Mouse (Mus musculus) G1E (cell line): ENCODE measurements around the gene Ccdc185. TPM values are rescaled to one million over a fixed set of nuclear protein-coding genes. Genes with fewer than 3 reads are reported as not detected.

Source experiments
- ATAC-seq: 2 replicates; pipeline ENCODE4 v1.8.0; 2016; ENCODE audit warnings: mild to moderate bottlenecking; ENCODE audit not compliant: insufficient number of reproducible peaks, poor library complexity, low FRiP score, severe bottlenecking; ENCODE audit errors: extremely low read depth
- DNase-seq: peaks from one replicate; pipeline ENCODE4 v3.0.0; 2012; ENCODE audit warnings: low spot score
- H3K27me3 ChIP-seq: 2 replicates; pipeline ENCODE4 v1.6.1; 2012; ENCODE audit warnings: mild to moderate bottlenecking, low read length, inconsistent platforms; ENCODE audit not compliant: insufficient read depth
- H3K36me3 ChIP-seq: replicated peaks from 2 replicates; pipeline ENCODE3; 2012; ENCODE audit warnings: mild to moderate bottlenecking, inconsistent platforms
- H3K4me1 ChIP-seq: 2 replicates; pipeline ENCODE4 v1.6.1; 2012; ENCODE audit warnings: low read depth, low read length, inconsistent platforms, mixed read lengths; ENCODE audit not compliant: insufficient read depth
- H3K4me3 ChIP-seq: 2 replicates; pipeline ENCODE4 v1.5.1; 2012; ENCODE audit warnings: low read depth, mild to moderate bottlenecking, inconsistent platforms, low read length, moderate library complexity, mixed read lengths
- H3K9me3 ChIP-seq: replicated peaks from 2 replicates; pipeline ENCODE4 v1.6.1; 2012; ENCODE audit warnings: inconsistent platforms
- CTCF ChIP-seq: IDR thresholded peaks from 2 replicates; pipeline ENCODE4 v1.5.1; 2012; ENCODE audit warnings: low read depth, low read length, inconsistent platforms, mixed read lengths
- GATA1 ChIP-seq: IDR thresholded peaks from 2 replicates; pipeline ENCODE4 v1.6.1; 2012; ENCODE audit warnings: borderline replicate concordance, low read length, inconsistent platforms, mixed read lengths
- GATA2 ChIP-seq: IDR thresholded peaks from 2 replicates; pipeline ENCODE4 v1.6.1; 2012; ENCODE audit warnings: low read depth, low read length, inconsistent platforms, borderline replicate concordance
- POLR2AphosphoS5 ChIP-seq: IDR thresholded peaks from 2 replicates; pipeline ENCODE4 v1.6.1; 2012; ENCODE audit warnings: low read depth, low read length, inconsistent platforms; ENCODE audit not compliant: insufficient replicate concordance
- TAL1 ChIP-seq: conservative IDR thresholded peaks from 2 replicates; pipeline ENCODE4 v1.6.1; 2012; ENCODE audit warnings: low read depth, low read length, inconsistent platforms, mixed read lengths
- polyA plus RNA-seq: library from polyadenylated mRNA; stranded (reverse); fragments of >175 nt; gene quantifications from 2 replicates; pipeline ENCODE4 v1.2.3, GENCODE M21; 2012
- total RNA-seq, 2 experiments: library from RNA; stranded (forward) in 1 of 2; stranded (reverse) in 1 of 2; fragments of 200-1000 nt in 1 of 2; fragments of >200 nt in 1 of 2; fragmentation: Nextera tagmentation in 1 of 2; gene quantifications; 2 replicates each; pipeline ENCODE4 v1.2.3; 2014 to 2017

Gene Ccdc185
- total and polyA plus RNA-seq, 3 experiments: 0.11 TPM; not detected in 2

DNA sequence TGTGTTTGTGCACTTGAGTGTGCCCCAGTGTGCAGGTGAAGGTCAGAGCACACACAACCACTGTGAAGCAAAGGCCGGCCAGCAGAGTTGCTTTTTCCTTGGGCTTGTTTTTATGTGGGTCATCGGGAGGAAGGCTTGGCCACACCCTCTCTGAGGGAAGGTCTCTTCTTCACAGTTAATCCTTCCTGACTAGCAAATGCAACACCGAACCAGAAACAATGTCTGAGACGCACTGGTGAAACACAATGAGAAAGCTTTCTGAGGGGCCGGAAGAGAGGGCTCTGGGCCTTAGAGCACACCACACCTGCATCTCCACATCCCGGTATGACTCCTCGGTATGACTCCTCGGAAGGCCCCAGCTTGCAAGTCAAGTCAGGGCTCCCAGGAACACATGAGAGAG is 2.3 kb upstream of the Ccdc185 start:
- DNase-seq (no peak), ATAC-seq (no peak)
- TF ChIP-seq TAL1 (no peak), CTCF (no peak), GATA1 (no peak), POLR2AphosphoS5 (no peak), GATA2 (no peak)

DNA sequence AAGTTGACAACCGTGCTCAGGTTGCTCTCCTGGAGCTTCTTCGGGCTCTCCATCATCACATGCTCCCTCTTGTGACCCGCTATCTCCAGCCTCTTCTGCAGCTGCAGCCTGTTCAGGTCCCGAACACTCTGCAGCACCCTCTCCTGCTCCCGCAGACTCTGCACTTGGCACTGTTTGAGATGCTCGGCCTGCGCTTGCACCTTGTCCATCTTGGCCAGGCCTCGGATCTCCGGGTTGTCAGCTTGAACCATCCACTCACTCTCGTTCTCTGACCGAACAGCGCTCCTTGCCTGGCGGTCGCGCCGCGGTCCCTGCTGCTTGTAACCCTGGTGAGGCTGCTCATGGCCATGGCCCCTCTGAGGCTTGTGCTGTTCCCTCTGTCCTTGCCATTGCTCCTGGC is 1.1 kb downstream of the Ccdc185 start:
- no peaks in the 10 kb centered on the region for H3K36me3 ChIP-seq
- ATAC-seq (no peak), DNase-seq (no peak)
- TF ChIP-seq GATA1 (no peak), TAL1 (no peak), POLR2AphosphoS5 (no peak), CTCF (no peak), GATA2 (no peak)
- no peaks in the 10 kb centered on the region for H3K4me1 ChIP-seq
- H3K27me3 ChIP-seq: no peaks in the 10 kb centered on the region; the same call in 1 of the 2 replicates
- no peak overlapping the region; the same call in 1 of the 2 replicates for H3K4me3 ChIP-seq
- peaks cover 62% of the 10 kb centered on the region for H3K9me3 ChIP-seq

More for the DNA sequence above, 2.3 kb upstream of the Ccdc185 start:
- H3K4me3 ChIP-seq: no peak overlapping the region
- no peaks in the 10 kb centered on the region; the same call in 1 of the 2 replicates for H3K27me3 ChIP-seq
- no peaks in the 10 kb centered on the region for H3K4me1 ChIP-seq
- H3K9me3 ChIP-seq: peaks cover 73% of the 10 kb centered on the region
- H3K36me3 ChIP-seq: no peaks in the 10 kb centered on the region

DNA sequence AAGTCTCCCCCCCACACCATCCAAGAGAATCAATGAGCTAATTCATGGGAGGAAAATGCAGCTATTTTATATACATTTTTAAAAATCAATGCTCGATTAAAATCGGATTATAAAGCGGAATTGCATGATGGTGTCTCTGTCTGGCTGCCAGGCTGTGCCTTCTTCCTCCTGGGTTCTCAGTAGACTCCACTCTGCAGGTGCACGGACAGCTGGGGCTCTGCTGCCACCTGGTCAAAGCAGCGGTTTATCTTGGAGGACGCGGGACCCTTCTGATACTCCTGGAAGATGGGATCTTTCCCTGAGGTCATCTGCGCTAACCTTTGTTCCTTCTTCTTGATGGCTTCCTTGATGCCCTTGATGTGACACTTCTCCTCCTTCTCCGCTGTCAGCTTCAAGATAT is 1.9 kb downstream of the Ccdc185 start:
- ATAC-seq: no peak
- Histone ChIP-seq H3K9me3 (peaks cover 59% of the 10 kb centered on the region), H3K4me1 (no peaks in the 10 kb centered on the region), H3K36me3 (no peaks in the 10 kb centered on the region), H3K27me3 (no peaks in the 10 kb centered on the region; the same call in 1 of the 2 replicates), H3K4me3 (no peak overlapping the region; the same call in 1 of the 2 replicates)
- no peak for DNase-seq
- TF ChIP-seq POLR2AphosphoS5: no peak
- TF ChIP-seq CTCF: no peak
- TF ChIP-seq GATA1: no peak
- TF ChIP-seq GATA2: no peak
- TF ChIP-seq TAL1: no peak

DNA sequence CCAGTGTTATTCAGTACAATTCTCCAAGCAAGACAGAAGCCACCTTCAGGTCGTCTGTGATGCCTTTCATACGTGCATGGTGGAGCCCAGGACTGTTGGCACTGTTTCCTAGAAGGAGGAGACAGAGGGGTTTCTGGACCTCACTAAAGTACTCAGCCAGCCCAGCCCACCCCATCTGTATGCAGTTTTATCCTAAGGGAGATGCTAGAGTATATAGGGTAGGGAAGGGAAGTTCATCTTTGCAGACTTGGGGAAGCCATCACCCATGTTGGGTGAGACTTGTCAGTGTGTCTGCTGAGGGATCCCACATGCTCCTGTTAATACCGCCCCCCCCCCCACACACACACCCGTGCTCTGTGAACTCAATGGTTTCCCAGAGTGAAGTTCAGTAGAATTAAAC is 13.1 kb downstream of the Ccdc185 start:
- Histone ChIP-seq H3K4me1 (no peaks in the 10 kb centered on the region), H3K27me3 (no peaks in the 10 kb centered on the region), H3K36me3 (no peaks in the 10 kb centered on the region), H3K9me3 (peaks cover 46% of the 10 kb centered on the region), H3K4me3 (no peak overlapping the region)
- TF ChIP-seq GATA2 (no peak), CTCF (no peak), GATA1 (no peak)
- no peak for ATAC-seq
- DNase-seq: no peak

DNA sequence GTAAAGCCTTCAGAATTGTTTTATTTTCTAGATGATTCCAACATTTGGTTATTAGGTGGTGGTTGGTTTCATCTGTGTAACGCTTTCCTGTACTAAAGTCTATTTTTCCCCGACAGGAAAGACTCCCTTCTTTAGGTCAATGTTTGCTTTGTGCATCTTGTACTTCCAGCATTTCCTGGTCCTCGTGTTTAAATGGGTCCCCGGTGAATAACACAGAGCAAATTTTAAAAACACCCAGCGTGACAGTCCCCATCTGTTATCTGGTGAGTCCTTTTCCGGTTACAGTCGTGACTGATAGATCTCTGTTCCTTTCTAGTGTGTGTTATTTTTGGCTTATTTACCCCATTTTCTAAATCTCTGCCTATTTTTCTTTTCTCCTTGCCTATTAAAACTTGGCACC is 16.3 kb downstream of the Ccdc185 start:
- Histone ChIP-seq H3K4me1 (no peaks in the 10 kb centered on the region), H3K9me3 (peaks cover 43% of the 10 kb centered on the region), H3K36me3 (no peaks in the 10 kb centered on the region), H3K27me3 (no peaks in the 10 kb centered on the region), H3K4me3 (no peak overlapping the region)
- ATAC-seq (no peak), DNase-seq (no peak)
- no peak for TF ChIP-seq GATA1
- TF ChIP-seq CTCF: no peak
- no peak for TF ChIP-seq POLR2AphosphoS5
- TF ChIP-seq TAL1: no peak
- no peak for TF ChIP-seq GATA2

DNA sequence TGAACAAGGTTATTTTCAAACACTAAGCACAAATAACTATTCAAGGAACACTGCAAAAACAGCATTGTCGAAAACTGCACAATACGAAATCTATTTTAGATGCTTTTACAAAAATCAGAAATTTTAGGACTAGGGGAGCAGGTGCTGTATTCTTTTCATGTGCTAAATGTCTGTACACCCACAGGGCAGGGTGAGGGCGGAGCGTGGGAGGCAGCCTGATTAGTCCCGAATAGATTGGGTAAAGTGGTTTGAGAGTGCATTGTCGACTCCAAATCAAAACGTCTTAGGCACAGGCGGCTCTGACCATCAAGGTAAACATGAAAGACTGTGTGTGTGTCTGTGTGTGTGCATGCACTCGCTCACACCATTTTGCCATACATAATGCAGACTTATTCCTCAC is 20.0 kb downstream of the Ccdc185 start:
- DNase-seq (no peak), ATAC-seq (no peak)
- no peak for TF ChIP-seq GATA1
- TF ChIP-seq TAL1: no peak
- TF ChIP-seq CTCF: no peak
- TF ChIP-seq GATA2: no peak
- no peak for TF ChIP-seq POLR2AphosphoS5
- Histone ChIP-seq H3K4me1 (no peaks in the 10 kb centered on the region), H3K27me3 (no peaks in the 10 kb centered on the region), H3K36me3 (no peaks in the 10 kb centered on the region), H3K4me3 (no peak overlapping the region), H3K9me3 (peaks cover 54% of the 10 kb centered on the region)
